Mouse (Mus musculus) cortical plate, adult 2 months (tissue): ENCODE data around the gene Zfp46.

ENCODE experiments used
- CTCF ChIP-seq: fragments of 200-500 bp; IDR thresholded peaks from 2 replicates; pipeline ENCODE4 v1.5.1; 2011; ENCODE audit warnings: mild to moderate bottlenecking, control low read depth, low read length; ENCODE audit not compliant: insufficient read depth; ENCODE audit errors: extremely low read depth
- POLR2A ChIP-seq: fragments of 200-500 bp; IDR thresholded peaks from 2 replicates; pipeline ENCODE4 v1.6.1; 2011; ENCODE audit warnings: mild to moderate bottlenecking, low read length, control low read depth; ENCODE audit not compliant: insufficient read depth; ENCODE audit errors: extremely low read depth

- no peak for TF ChIP-seq CTCF
- no peak for TF ChIP-seq POLR2A
Observed at GRCm38 (mm10) chr4:136337129-136337528, 52.6 kb downstream of the Zfp46 start.
